Mouse (Mus musculus) large intestine, adult 2 months (tissue): Measurements from ENCODE around the gene Utrn. TPM values are rescaled to one million over a fixed set of nuclear protein-coding genes. Genes with fewer than 3 reads are reported as not detected.

Experiments used
- DNase-seq: peaks from one replicate; pipeline ENCODE4 v3.0.0-alpha.2; 2012; ENCODE audit warnings: low read depth, low spot score
- WGBS: fragments of 180-500 bp; shearing (Covaris S2); methylation state at CpG from one replicate; pipeline ENCODE4 v1.1.7; 2018; 5-methylcytosine and 5-hydroxymethylcytosine counted together
- polyA plus RNA-seq: library from polyadenylated mRNA; depleted of rRNA; stranded (reverse); fragments of >200 nt; gene quantifications from 2 replicates; pipeline ENCODE4 v1.2.3, GENCODE M21; 2012

Gene Utrn
- polyA plus RNA-seq, 1 experiment: 10.5 TPM

- WGBS: 45% methylated on average over 6 of the region's 6 CpGs
- no peak for DNase-seq
Observed at GRCm38 (mm10) chr10:12573601-12574000, 295.6 kb downstream of the Utrn start.

GRCm38 (mm10) chr10:12572759-12573158, 296.4 kb downstream of the Utrn start:
- DNase-seq: no peak
- WGBS: 74% methylated on average over 4 of the region's 4 CpGs

GRCm38 (mm10) chr10:12564425-12564824, 304.7 kb downstream of the Utrn start:
- WGBS: 52% methylated on average over 4 of the region's 4 CpGs
- no peak for DNase-seq

GRCm38 (mm10) chr10:12558810-12559209, 310.4 kb downstream of the Utrn start:
- no peak for DNase-seq
- 42% methylated on average over 5 of the region's 5 CpGs for WGBS

- 29% methylated on average over 2 of the region's 2 CpGs for WGBS
- DNase-seq: no peak
Observed at GRCm38 (mm10) chr10:12554090-12554718, 315.0 kb downstream of the Utrn start.

- 44% methylated on average over 5 of the region's 5 CpGs for WGBS
- no peak for DNase-seq
Observed at GRCm38 (mm10) chr10:12552890-12553278, 316.3 kb downstream of the Utrn start.

GRCm38 (mm10) chr10:12552196-12552889, 316.8 kb downstream of the Utrn start:
- DNase-seq: no peak
- 60% methylated on average over 11 of the region's 11 CpGs for WGBS

GRCm38 (mm10) chr10:12551735-12552134, 317.4 kb downstream of the Utrn start:
- WGBS: 65% methylated on average over 5 of the region's 5 CpGs
- no peak for DNase-seq

GRCm38 (mm10) chr10:12549945-12550540, 319.1 kb downstream of the Utrn start:
- 25% methylated on average over 1 of the region's 1 CpGs for WGBS
- DNase-seq: no peak

- no peak for DNase-seq
- WGBS: 31% methylated on average over 5 of the region's 5 CpGs
Observed at GRCm38 (mm10) chr10:12549261-12549660, 319.9 kb downstream of the Utrn start.

GRCm38 (mm10) chr10:12548616-12549084, 320.5 kb downstream of the Utrn start:
- WGBS: under 1% methylated on average over 13 of the region's 13 CpGs
- no peak for DNase-seq

GRCm38 (mm10) chr10:12547037-12547625, 322.0 kb downstream of the Utrn start:
- no peak for DNase-seq
- WGBS: 6% methylated on average over 6 of the region's 6 CpGs

GRCm38 (mm10) chr10:12545440-12545839, 323.7 kb downstream of the Utrn start:
- WGBS: 24% methylated on average over 2 of the region's 2 CpGs
- no peak for DNase-seq

GRCm38 (mm10) chr10:12541757-12542156, 327.4 kb downstream of the Utrn start:
- no peak for DNase-seq
- WGBS: 83% methylated on average over 1 of the region's 1 CpGs

GRCm38 (mm10) chr10:12535272-12535671, 333.9 kb downstream of the Utrn start:
- 97% methylated on average over 1 of the region's 1 CpGs for WGBS
- DNase-seq: no peak

- no peak for DNase-seq
- 76% methylated on average over 3 of the region's 3 CpGs for WGBS
Observed at GRCm38 (mm10) chr10:12534801-12535200, 334.4 kb downstream of the Utrn start.

- 85% methylated on average over 3 of the region's 3 CpGs for WGBS
- no peak for DNase-seq
Observed at GRCm38 (mm10) chr10:12534301-12534700, 334.9 kb downstream of the Utrn start.

- WGBS: 47% methylated on average over 1 of the region's 1 CpGs
- no peak for DNase-seq
Observed at GRCm38 (mm10) chr10:12522078-12522477, 347.1 kb downstream of the Utrn start.

- WGBS: 77% methylated on average over 3 of the region's 3 CpGs
Observed at GRCm38 (mm10) chr10:12518162-12518561, 351.0 kb downstream of the Utrn start.

GRCm38 (mm10) chr10:12505568-12505967, 363.6 kb downstream of the Utrn start:
- DNase-seq: no peak
- WGBS: 87% methylated on average over 7 of the region's 7 CpGs

More at GRCm38 (mm10) chr10:12518162-12518561, 351.0 kb downstream of the Utrn start:
- DNase-seq: no peak
